Mouse (Mus musculus): ENCODE measurements around the gene Iqsec1.

DNA sequence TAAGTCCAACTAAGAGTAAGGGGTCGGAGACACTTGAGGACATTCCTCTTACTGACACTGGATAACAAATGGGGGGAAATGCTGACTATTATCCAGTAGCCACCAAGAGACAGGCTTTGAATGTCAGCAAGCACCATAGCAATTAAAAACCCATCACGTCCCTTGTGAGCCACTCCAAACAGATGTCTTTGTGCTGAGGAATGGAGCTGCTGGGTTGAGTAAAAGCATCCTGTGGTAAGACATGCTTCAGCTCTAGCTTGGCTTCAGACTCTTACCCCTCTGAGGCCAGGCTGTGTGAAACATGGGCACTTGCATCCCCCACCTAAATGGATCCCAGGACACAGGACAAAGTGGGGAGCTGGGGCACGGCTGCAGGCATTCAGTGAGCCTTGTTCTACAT lies 186.4 kb downstream of the Iqsec1 start:
- no peak for TF ChIP-seq CTCF (conservative IDR thresholded peaks at IDR 0.05; ENCODE audit: low read length)
- TF ChIP-seq NANOG (IDR thresholded peaks at IDR 0.05; ENCODE audit: borderline replicate concordance, low read length) = no peak
